Mouse (Mus musculus): ENCODE measurements around the gene Slc16a10. TPM values are rescaled to one million over a fixed set of nuclear protein-coding genes. Genes with fewer than 3 reads are reported as not detected.

Slc16a10 gene
- polyA plus RNA-seq, 1 experiment from 2014 or later: 26.6 TPM

DNA sequence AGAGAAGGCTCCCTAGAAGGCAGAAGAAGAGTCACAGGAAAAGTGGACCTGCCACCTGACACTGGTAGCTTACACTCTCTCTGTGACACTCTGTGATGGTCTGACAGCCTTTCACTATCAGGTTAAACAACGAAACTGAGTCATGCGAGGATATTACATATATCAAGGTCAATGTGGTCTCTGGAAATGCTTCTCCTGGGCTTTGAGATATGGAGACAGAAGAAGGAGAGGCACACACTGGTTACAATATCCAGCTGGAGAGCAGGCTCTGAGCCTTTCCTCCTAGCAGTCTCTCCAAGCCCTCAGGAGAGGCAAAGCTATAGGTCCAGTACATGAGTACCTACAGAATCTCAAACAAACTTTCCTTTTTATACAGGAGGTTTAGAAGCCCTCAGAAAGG lies 62.8 kb downstream of the Slc16a10 start:
- Histone ChIP-seq H3K36me3 (ENCODE audit: control insufficient read depth, insufficient read depth, low read length) (no peaks in the 10 kb centered on the region), H3K27me3 (replicated peaks; ENCODE audit: control insufficient read depth, insufficient read depth, low read length) (no peaks in the 10 kb centered on the region), H3K9ac (ENCODE audit: low read length) (no peak overlapping the region), H3K4me2 (ENCODE audit: low read length) (no peak overlapping the region), H3K27ac (ENCODE audit: low read depth) (no peak overlapping the region), H3K4me1 (replicated peaks; ENCODE audit: control insufficient read depth, insufficient read depth, low read length) (peaks cover 21% of the 10 kb centered on the region; the same call in 1 of the 2 replicates), H3K4me3 (ENCODE audit: low read depth, low read length) (no peak overlapping the region), H3K9me3 (ENCODE audit: control insufficient read depth, low read length) (no peaks in the 10 kb centered on the region)
- ATAC-seq (replicated peaks; ENCODE audit: low FRiP score, low TSS enrichment, low read depth) (no peak), DNase-seq (ENCODE audit: low spot score) (no peak)
- 61% methylated on average over 2 of the region's 2 CpGs for WGBS

DNA sequence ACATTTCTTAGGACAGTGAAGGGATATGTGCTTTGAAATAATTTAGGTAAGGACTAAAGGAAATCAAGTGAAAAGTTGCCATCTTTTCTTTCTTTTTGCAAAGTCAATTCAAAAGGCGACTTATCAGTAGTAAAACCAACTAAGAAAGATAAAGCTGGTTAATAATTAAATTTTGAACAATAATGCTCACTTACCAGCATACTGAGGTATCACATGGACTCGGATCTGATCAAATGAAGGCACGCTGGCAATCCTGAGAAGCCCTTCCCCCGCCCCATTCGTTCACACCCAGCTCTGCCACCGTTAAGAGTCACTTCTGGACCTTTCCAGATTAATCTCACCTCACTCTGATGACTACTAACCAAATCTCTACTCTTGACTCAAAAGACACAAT lies 64.1 kb downstream of the Slc16a10 start:
- Histone ChIP-seq H3K4me1 (replicated peaks; ENCODE audit: control insufficient read depth, insufficient read depth, low read length) (peaks cover 21% of the 10 kb centered on the region; the same call in 1 of the 2 replicates), H3K36me3 (ENCODE audit: control insufficient read depth, insufficient read depth, low read length) (no peaks in the 10 kb centered on the region), H3K9ac (ENCODE audit: low read length) (no peak overlapping the region), H3K4me2 (ENCODE audit: low read length) (peak overlapping the region; percentile 6; the same call in 1 of the 2 replicates), H3K27ac (ENCODE audit: low read depth) (no peak overlapping the region), H3K4me3 (ENCODE audit: low read depth, low read length) (no peak overlapping the region), H3K9me3 (ENCODE audit: control insufficient read depth, low read length) (no peaks in the 10 kb centered on the region), H3K27me3 (replicated peaks; ENCODE audit: control insufficient read depth, insufficient read depth, low read length) (no peaks in the 10 kb centered on the region)
- WGBS: 67% methylated on average over 6 of the region's 6 CpGs
- peak; percentile 92 for ATAC-seq (replicated peaks; ENCODE audit: low FRiP score, low TSS enrichment, low read depth)
- no peak for DNase-seq (ENCODE audit: low spot score)

DNA sequence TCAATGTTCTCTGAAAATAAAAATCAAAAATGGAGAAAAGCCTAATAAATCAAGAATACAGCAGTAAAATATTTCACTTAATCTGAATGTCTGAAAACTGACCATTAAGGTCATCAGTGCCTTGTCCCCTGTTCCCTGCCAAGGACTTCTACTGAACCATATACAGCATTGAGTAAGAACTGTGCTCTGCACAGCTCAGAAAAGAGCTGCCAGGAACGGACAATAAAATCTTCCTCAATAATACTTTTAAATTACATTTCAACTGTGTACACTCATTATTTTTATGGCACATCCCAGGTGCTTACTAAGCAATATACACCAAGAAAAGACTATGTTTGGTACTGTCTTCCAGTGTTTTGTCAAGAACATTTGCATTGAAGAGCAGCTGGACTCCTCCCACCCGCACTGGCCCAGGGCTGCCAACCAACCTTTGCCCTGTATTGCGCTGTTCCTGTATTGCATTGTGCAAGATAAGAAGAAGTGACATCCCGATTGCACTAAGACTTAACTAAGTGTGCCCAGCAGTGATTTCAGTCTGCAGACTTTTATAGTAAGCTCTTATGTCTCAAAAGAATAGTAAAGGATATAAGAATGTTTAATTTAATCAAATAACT lies 64.6 kb downstream of the Slc16a10 start:
- DNase-seq (ENCODE audit: low spot score) (no peak), ATAC-seq (replicated peaks; ENCODE audit: low FRiP score, low TSS enrichment, low read depth) (peak; percentile 95)
- Histone ChIP-seq H3K36me3 (ENCODE audit: control insufficient read depth, insufficient read depth, low read length) (no peaks in the 10 kb centered on the region), H3K27ac (ENCODE audit: low read depth) (peak overlapping the region; percentile 9; the same call in 1 of the 2 replicates), H3K4me2 (ENCODE audit: low read length) (peak overlapping the region; percentile 6; the same call in 1 of the 2 replicates), H3K27me3 (replicated peaks; ENCODE audit: control insufficient read depth, insufficient read depth, low read length) (no peaks in the 10 kb centered on the region), H3K9ac (ENCODE audit: low read length) (no peak overlapping the region), H3K4me3 (ENCODE audit: low read depth, low read length) (no peak overlapping the region), H3K9me3 (ENCODE audit: control insufficient read depth, low read length) (no peaks in the 10 kb centered on the region), H3K4me1 (replicated peaks; ENCODE audit: control insufficient read depth, insufficient read depth, low read length) (peaks cover 21% of the 10 kb centered on the region; the same call in 1 of the 2 replicates)
- WGBS: 61% methylated on average over 4 of the region's 4 CpGs

DNA sequence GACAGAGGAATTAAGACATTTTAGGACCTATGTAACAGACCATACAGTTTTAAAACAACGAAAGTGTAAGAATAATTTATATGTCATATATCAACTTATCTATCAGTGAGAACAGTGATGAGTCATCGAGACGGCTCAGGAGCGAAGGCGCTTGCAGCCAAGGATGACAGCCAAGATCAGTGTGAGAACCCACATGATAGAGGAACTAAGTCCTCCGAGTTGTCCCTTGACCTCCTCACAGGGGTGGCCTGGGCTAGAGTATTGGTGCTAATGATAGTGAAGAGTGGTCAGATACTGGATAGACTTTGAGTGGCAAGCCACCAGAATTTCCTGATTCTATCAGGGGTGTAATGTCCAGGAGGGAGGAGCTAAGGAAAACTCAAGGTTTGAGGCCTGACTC lies 68.5 kb downstream of the Slc16a10 start:
- Histone ChIP-seq H3K4me2 (ENCODE audit: low read length) (no peak overlapping the region), H3K4me3 (ENCODE audit: low read depth, low read length) (no peak overlapping the region), H3K9me3 (ENCODE audit: control insufficient read depth, low read length) (no peaks in the 10 kb centered on the region), H3K27ac (ENCODE audit: low read depth) (no peak overlapping the region), H3K27me3 (replicated peaks; ENCODE audit: control insufficient read depth, insufficient read depth, low read length) (no peaks in the 10 kb centered on the region), H3K4me1 (replicated peaks; ENCODE audit: control insufficient read depth, insufficient read depth, low read length) (peaks cover 26% of the 10 kb centered on the region), H3K9ac (ENCODE audit: low read length) (no peak overlapping the region), H3K36me3 (ENCODE audit: control insufficient read depth, insufficient read depth, low read length) (no peaks in the 10 kb centered on the region)
- 76% methylated on average over 6 of the region's 6 CpGs for whole genome bisulfite sequencing
- ATAC-seq (replicated peaks; ENCODE audit: low FRiP score, low TSS enrichment, low read depth) (no peak), DNase-seq (ENCODE audit: low spot score) (no peak)

DNA sequence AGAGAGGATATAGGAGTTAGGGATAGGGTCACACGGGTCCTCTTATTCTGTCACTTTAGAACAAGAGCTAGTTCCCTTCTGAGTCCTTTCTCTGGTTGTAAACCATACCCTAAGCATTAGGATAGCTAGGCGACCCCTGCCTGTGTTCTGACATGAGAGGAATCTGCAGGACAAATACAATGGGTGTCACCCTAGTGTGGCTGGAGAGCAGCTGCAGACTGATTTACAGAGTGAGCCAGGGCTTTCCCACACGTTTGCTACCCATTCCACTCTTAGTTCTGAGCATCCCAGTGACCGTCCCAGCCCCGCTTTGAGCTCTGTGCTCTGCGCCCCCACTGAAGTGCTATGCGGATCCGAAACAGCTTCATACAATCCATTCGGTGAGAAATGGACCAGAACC lies 71.4 kb downstream of the Slc16a10 start:
- Histone ChIP-seq H3K27ac (ENCODE audit: low read depth) (no peak overlapping the region), H3K36me3 (ENCODE audit: control insufficient read depth, insufficient read depth, low read length) (no peaks in the 10 kb centered on the region), H3K9me3 (ENCODE audit: control insufficient read depth, low read length) (no peaks in the 10 kb centered on the region), H3K9ac (ENCODE audit: low read length) (no peak overlapping the region), H3K4me3 (ENCODE audit: low read depth, low read length) (no peak overlapping the region), H3K4me2 (ENCODE audit: low read length) (no peak overlapping the region), H3K4me1 (replicated peaks; ENCODE audit: control insufficient read depth, insufficient read depth, low read length) (peaks cover 26% of the 10 kb centered on the region), H3K27me3 (replicated peaks; ENCODE audit: control insufficient read depth, insufficient read depth, low read length) (no peaks in the 10 kb centered on the region)
- 67% methylated on average over 9 of the region's 9 CpGs for WGBS
- no peak for DNase-seq (ENCODE audit: low spot score)
- no peak for ATAC-seq (replicated peaks; ENCODE audit: low FRiP score, low TSS enrichment, low read depth)

DNA sequence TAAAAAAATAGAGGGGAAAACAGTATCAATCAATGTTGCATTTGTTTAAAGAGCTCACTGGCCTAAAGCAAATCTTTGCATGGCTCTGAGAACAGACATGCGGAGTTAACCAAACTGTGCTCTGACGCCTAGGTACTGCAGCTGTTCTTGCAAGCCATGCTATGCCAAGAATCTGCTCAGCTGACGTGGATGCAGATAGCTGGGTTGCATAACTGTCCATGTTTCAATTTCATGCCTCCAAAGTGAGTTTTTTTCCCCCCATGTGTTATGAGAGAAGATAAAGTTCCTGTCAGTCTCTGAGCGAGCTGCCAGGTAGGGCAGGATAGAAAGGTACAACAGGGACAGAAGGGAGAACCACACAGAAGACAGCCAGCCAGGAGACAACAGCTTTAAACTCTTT lies 72.8 kb downstream of the Slc16a10 start:
- no peaks in the 10 kb centered on the region for H3K27me3 ChIP-seq (replicated peaks; ENCODE audit: control insufficient read depth, insufficient read depth, low read length)
- H3K4me2 ChIP-seq (ENCODE audit: low read length): no peak overlapping the region
- no peak overlapping the region for H3K27ac ChIP-seq (ENCODE audit: low read depth)
- no peaks in the 10 kb centered on the region for H3K36me3 ChIP-seq (ENCODE audit: control insufficient read depth, insufficient read depth, low read length)
- WGBS: 26% methylated on average over 4 of the region's 4 CpGs
- H3K9me3 ChIP-seq (ENCODE audit: control insufficient read depth, low read length): no peaks in the 10 kb centered on the region
- peaks cover 21% of the 10 kb centered on the region for H3K4me1 ChIP-seq (replicated peaks; ENCODE audit: control insufficient read depth, insufficient read depth, low read length)
- DNase-seq (ENCODE audit: low spot score) (peak; percentile 49), ATAC-seq (replicated peaks; ENCODE audit: low FRiP score, low TSS enrichment, low read depth) (no peak)
- no peak overlapping the region for H3K4me3 ChIP-seq (ENCODE audit: low read depth, low read length)
- no peak overlapping the region for H3K9ac ChIP-seq (ENCODE audit: low read length)

DNA sequence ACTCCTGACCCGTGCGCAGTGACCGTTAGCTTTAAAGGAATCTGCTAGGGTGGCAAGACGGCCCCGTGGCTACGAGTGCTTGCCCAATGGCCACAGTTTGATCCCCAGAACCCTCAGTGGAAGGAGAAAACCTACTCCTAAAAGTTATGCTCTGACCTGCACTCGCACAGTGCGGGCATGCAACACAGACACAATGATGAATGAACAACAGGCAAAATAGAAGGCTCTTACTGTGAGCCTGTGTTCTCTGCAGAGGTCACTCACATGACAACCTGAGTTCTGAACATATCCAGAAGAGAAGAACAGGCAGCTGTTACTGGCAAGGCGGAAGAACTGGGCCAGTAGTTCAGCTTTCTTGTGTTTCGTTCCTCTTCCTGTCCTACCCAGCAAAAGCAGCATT lies 73.5 kb downstream of the Slc16a10 start:
- Histone ChIP-seq H3K9ac (ENCODE audit: low read length) (no peak overlapping the region), H3K4me2 (ENCODE audit: low read length) (no peak overlapping the region), H3K36me3 (ENCODE audit: control insufficient read depth, insufficient read depth, low read length) (no peaks in the 10 kb centered on the region), H3K4me1 (replicated peaks; ENCODE audit: control insufficient read depth, insufficient read depth, low read length) (peaks cover 18% of the 10 kb centered on the region), H3K27ac (ENCODE audit: low read depth) (no peak overlapping the region), H3K4me3 (ENCODE audit: low read depth, low read length) (no peak overlapping the region), H3K27me3 (replicated peaks; ENCODE audit: control insufficient read depth, insufficient read depth, low read length) (no peaks in the 10 kb centered on the region), H3K9me3 (ENCODE audit: control insufficient read depth, low read length) (no peaks in the 10 kb centered on the region)
- peak; percentile 50 for DNase-seq (ENCODE audit: low spot score)
- whole genome bisulfite sequencing: 59% methylated on average over 10 of the region's 10 CpGs
- ATAC-seq (replicated peaks; ENCODE audit: low FRiP score, low TSS enrichment, low read depth): no peak

DNA sequence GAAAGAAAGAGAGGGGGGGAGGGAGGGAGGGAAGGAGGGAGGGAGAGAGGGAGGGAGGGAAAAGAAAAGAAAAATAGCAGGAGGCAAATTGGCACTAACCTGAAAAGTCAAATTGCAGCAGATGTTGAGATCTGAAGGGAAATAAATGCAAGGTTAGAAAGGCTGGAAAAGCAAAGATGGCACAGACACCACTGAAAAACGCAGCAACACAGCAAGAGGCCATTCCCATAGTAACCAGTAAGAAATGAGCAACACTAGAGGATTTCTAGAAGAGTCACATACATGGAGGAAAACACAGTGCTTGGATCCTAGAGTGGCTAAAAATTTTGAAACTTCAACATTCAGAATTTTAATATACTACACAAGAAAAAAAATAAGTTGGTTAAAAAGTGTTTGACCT lies 74.5 kb downstream of the Slc16a10 start:
- ATAC-seq (replicated peaks; ENCODE audit: low FRiP score, low TSS enrichment, low read depth): no peak
- H3K36me3 ChIP-seq (ENCODE audit: control insufficient read depth, insufficient read depth, low read length): no peaks in the 10 kb centered on the region
- 68% methylated on average over 1 of the region's 1 CpGs for WGBS
- H3K4me1 ChIP-seq (replicated peaks; ENCODE audit: control insufficient read depth, insufficient read depth, low read length): peaks cover 18% of the 10 kb centered on the region
- DNase-seq (ENCODE audit: low spot score): peak; percentile 12
- H3K27me3 ChIP-seq (replicated peaks; ENCODE audit: control insufficient read depth, insufficient read depth, low read length): no peaks in the 10 kb centered on the region
- no peak overlapping the region for H3K9ac ChIP-seq (ENCODE audit: low read length)
- no peak overlapping the region for H3K4me2 ChIP-seq (ENCODE audit: low read length)
- no peaks in the 10 kb centered on the region for H3K9me3 ChIP-seq (ENCODE audit: control insufficient read depth, low read length)
- no peak overlapping the region for H3K4me3 ChIP-seq (ENCODE audit: low read depth, low read length)
- no peak overlapping the region for H3K27ac ChIP-seq (ENCODE audit: low read depth)

DNA sequence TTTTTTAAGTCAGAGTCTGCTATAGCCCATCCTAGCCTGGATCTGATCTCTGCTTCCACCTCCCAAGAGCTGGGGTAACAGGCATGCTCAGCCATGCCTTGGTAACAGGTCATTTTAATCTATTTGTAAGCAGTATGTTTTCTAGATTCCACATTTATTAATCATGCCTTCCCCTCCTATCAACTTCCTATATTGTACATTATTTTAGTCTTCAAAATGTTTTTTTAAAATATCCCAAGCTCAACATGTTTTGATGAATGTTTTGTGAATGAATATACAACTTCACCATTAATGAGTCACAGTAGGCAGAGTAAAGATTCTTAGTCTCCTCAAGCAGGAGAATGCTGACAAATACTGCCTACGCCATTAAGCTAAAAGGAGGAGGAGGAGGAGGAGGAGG lies 75.0 kb downstream of the Slc16a10 start:
- Histone ChIP-seq H3K9ac (ENCODE audit: low read length) (no peak overlapping the region), H3K36me3 (ENCODE audit: control insufficient read depth, insufficient read depth, low read length) (no peaks in the 10 kb centered on the region), H3K27ac (ENCODE audit: low read depth) (no peak overlapping the region), H3K4me2 (ENCODE audit: low read length) (no peak overlapping the region), H3K9me3 (ENCODE audit: control insufficient read depth, low read length) (no peaks in the 10 kb centered on the region), H3K4me1 (replicated peaks; ENCODE audit: control insufficient read depth, insufficient read depth, low read length) (peaks cover 18% of the 10 kb centered on the region), H3K27me3 (replicated peaks; ENCODE audit: control insufficient read depth, insufficient read depth, low read length) (no peaks in the 10 kb centered on the region), H3K4me3 (ENCODE audit: low read depth, low read length) (no peak overlapping the region)
- peak; percentile 28 for DNase-seq (ENCODE audit: low spot score)
- WGBS: 33% methylated on average over 1 of the region's 1 CpGs
- no peak for ATAC-seq (replicated peaks; ENCODE audit: low FRiP score, low TSS enrichment, low read depth)
